Mouse (Mus musculus): ENCODE data around the gene Slc8b1.
A peak's percentile ranks its signal among the peaks of the same experiment; 100 is the strongest.

Slc8b1 gene

DNA sequence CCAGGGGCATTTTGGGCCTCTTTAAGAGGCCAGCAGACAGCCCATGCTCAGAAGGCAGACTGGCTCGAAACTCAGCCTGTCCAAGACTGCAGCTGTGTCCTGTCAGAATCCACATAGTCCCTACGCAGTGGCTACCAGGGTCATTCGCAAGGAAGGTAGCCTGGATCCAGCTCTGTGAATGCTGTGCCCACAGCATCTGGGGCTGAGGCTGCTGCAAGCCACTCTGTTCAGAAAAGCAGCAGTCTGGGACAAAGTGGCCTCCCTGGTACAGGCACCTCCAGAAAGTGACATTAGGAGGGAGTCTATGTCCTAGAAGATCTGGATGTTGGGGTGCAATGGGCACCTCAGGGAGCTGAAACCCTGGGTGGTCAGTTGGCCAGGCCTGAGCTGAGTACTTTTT is 58.8 kb downstream of the Slc8b1 start:
- no peak for DNase-seq

- DNase-seq, result no peak
Measured at GRCm38 (mm10) chr5:120570289-120570897, 59.4 kb downstream of the Slc8b1 start.

GRCm38 (mm10) chr5:120571056-120571740 is 60.2 kb downstream of the Slc8b1 start:
- no peak for DNase-seq

GRCm38 (mm10) chr5:120574469-120575063 is 63.6 kb downstream of the Slc8b1 start:
- no peak for DNase-seq

DNA sequence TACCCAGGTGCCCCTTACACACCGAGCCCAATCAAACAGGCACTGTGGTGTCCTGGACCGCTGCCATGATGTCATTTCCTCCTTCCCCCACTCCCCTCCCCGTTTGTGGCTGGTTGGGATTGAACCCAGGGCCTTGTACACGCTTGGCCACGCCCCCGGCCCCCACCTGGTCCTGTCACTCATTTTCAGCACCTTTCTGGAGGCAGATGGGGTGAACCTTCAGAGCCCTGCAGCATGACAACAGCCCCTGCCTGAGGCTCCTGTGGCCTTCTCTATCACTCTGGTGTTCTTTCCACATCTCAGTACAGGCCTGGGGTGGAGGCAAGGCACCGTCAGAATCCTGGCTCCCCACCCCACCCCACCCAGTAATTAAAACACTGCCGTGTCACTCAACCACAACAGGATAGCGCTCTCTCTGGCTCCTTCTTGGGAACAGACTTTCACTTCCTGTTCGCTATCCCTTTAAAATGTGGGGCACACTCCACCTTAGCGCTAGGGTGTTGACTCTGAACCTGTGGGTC is 65.9 kb downstream of the Slc8b1 start:
- peak; percentile 54 to 75 for DNase-seq

- peak; percentile 80 to 84 for DNase-seq
Measured at GRCm38 (mm10) chr5:120577935-120578441, 67.0 kb downstream of the Slc8b1 start.

- DNase-seq, result peak; percentile 77 to 84
Measured at GRCm38 (mm10) chr5:120578504-120579081, 67.6 kb downstream of the Slc8b1 start.

DNA sequence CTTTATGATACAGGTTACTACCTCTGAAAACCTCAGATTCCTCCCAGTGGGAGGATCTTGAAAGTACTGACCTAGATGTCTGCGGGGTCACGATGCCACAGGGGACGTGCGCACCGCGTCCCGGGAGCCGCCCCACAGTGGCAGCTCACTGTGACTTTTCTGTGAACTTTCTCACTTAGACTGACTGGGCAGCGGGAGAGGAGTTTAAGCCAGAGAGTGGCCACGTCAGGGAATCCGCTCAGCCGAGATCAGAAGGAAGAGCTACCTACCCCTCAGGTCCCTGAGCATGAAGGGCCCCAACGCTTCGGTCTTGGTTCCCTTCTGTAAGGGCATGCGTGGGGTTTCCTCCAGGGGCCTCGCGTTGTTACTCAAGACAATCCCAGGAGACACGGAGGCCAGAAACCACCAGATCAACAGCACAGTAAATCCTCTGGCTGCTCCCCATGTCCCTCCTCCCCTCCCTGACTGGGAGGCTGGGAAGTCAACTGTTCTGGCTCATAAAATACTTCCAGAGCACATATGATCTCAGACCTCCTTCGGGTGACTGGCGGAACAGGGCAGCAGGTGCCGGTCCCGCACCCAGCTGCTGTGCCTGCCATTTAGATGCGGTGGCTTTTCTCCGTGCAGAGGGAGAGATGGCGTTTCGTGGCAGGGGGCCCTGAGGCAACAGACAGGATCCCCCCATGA is 68.4 kb downstream of the Slc8b1 start:
- peak; percentile 57 to 67 for DNase-seq

GRCm38 (mm10) chr5:120579898-120580626 is 69.1 kb downstream of the Slc8b1 start:
- DNase-seq, result peak in 1 of 2 experiments; percentile 55

- no peak for DNase-seq
Measured at GRCm38 (mm10) chr5:120582002-120582401, 71.0 kb downstream of the Slc8b1 start.

GRCm38 (mm10) chr5:120583511-120583910 is 72.5 kb downstream of the Slc8b1 start:
- DNase-seq, result no peak
